ENCODE assay signal across 8 mouse cellular contexts in genomic region chr1:80665161-80665560, GRCm38 (mm10).
DNase-seq lines count a peak whose midpoint lies in the region; ATAC-seq lines count a peak whose summit lies in the region.

No protein-coding gene starts in this region.

- ATAC-seq in activated CD4-positive, CD25-positive, alpha-beta regulatory T cell, adult 4 months: peak; percentile 89

- DNase-seq in heart, adult 8-10 months (ENCODE audit: low spot score): peak; percentile 39
- DNase-seq in heart, postnatal 4 days: no peak
- DNase-seq in lung, postnatal 25 days (ENCODE audit: low spot score): peak; percentile 72
- DNase-seq in spleen, postnatal 36 days (ENCODE audit: low spot score in 2 of 2): peak; percentile 86 to 87
- no peak for DNase-seq in urinary bladder, postnatal 36 days (ENCODE audit: low spot score in 2 of 2)
- DNase-seq in left cerebral cortex, postnatal 10 days (ENCODE audit: extremely low spot score in 1 of 2, low spot score in 2 of 2): no peak
- no peak for DNase-seq in layer of hippocampus, adult 9-10 months (ENCODE audit: low spot score)

- intact Hi-C loops in left cerebral cortex, postnatal 10 days (cut with DNase I): no loop called here

Comparison
In these comparisons a context has a peak if more than half of its experiments do, and no peak if none do; other contexts are left out.
1. DNase-seq: peak in heart, adult 8-10 months (single experiment), lung, postnatal 25 days (single experiment) and spleen, postnatal 36 days (2 of 2); none in heart, postnatal 4 days (single experiment), urinary bladder, postnatal 36 days (0 of 2), left cerebral cortex, postnatal 10 days (0 of 2) and layer of hippocampus, adult 9-10 months (single experiment).